Mouse (Mus musculus): Measurements from ENCODE around the gene Cep41.

Gene Cep41

GRCm38 (mm10) chr6:30624763-30625162 lies 68.8 kb downstream of the Cep41 start:
- DNase-seq (ENCODE audit: low read depth, low spot score) = no peak

- no peak for DNase-seq (ENCODE audit: low read depth, low spot score)
Observed at GRCm38 (mm10) chr6:30621986-30622389, 71.6 kb downstream of the Cep41 start.

GRCm38 (mm10) chr6:30620994-30621393 lies 72.6 kb downstream of the Cep41 start:
- no peak for DNase-seq (ENCODE audit: low read depth, low spot score)

- no peak for DNase-seq (ENCODE audit: low read depth, low spot score)
Observed at GRCm38 (mm10) chr6:30620591-30620990, 73.0 kb downstream of the Cep41 start.

GRCm38 (mm10) chr6:30619606-30620005 lies 73.9 kb downstream of the Cep41 start:
- DNase-seq (ENCODE audit: low read depth, low spot score) = no peak

- no peak for DNase-seq (ENCODE audit: low read depth, low spot score)
Observed at GRCm38 (mm10) chr6:30618735-30619134, 74.8 kb downstream of the Cep41 start.

GRCm38 (mm10) chr6:30617959-30618590 lies 75.5 kb downstream of the Cep41 start:
- DNase-seq (ENCODE audit: low read depth, low spot score) = no peak

- no peak for DNase-seq (ENCODE audit: low read depth, low spot score)
Observed at GRCm38 (mm10) chr6:30617020-30617958, 76.3 kb downstream of the Cep41 start.

- DNase-seq (ENCODE audit: low read depth, low spot score) = no peak
Observed at GRCm38 (mm10) chr6:30616491-30616941, 77.0 kb downstream of the Cep41 start.

GRCm38 (mm10) chr6:30615741-30616140 lies 77.8 kb downstream of the Cep41 start:
- DNase-seq (ENCODE audit: low read depth, low spot score) = no peak

- DNase-seq (ENCODE audit: low read depth, low spot score) = no peak
Observed at GRCm38 (mm10) chr6:30614251-30614650, 79.3 kb downstream of the Cep41 start.

GRCm38 (mm10) chr6:30611212-30611611 lies 82.3 kb downstream of the Cep41 start:
- DNase-seq (ENCODE audit: low read depth, low spot score) = no peak

GRCm38 (mm10) chr6:30610710-30611109 lies 82.8 kb downstream of the Cep41 start, which contains the start of gene Cpa5:
TSS of gene Cpa5 (plus strand) at chr6:30611010.
- DNase-seq (ENCODE audit: low read depth, low spot score) = no peak

- no peak for DNase-seq (ENCODE audit: low read depth, low spot score)
Observed at GRCm38 (mm10) chr6:30605672-30606071, 87.9 kb downstream of the Cep41 start.

GRCm38 (mm10) chr6:30605111-30605510 lies 88.4 kb downstream of the Cep41 start:
- no peak for DNase-seq (ENCODE audit: low read depth, low spot score)

- DNase-seq (ENCODE audit: low read depth, low spot score) = no peak
Observed at GRCm38 (mm10) chr6:30604342-30604867, 89.1 kb downstream of the Cep41 start.
